Mouse (Mus musculus): ENCODE results near the gene Rufy1. TPM values are rescaled to one million over a fixed set of nuclear protein-coding genes. Genes with fewer than 3 reads are reported as not detected.
A peak's percentile ranks its signal among the peaks of the same experiment; 100 is the strongest.

Gene Rufy1
- total and polyA plus RNA-seq, 3 experiments: 26.0 to 30.4 (median 27.6) TPM

DNA sequence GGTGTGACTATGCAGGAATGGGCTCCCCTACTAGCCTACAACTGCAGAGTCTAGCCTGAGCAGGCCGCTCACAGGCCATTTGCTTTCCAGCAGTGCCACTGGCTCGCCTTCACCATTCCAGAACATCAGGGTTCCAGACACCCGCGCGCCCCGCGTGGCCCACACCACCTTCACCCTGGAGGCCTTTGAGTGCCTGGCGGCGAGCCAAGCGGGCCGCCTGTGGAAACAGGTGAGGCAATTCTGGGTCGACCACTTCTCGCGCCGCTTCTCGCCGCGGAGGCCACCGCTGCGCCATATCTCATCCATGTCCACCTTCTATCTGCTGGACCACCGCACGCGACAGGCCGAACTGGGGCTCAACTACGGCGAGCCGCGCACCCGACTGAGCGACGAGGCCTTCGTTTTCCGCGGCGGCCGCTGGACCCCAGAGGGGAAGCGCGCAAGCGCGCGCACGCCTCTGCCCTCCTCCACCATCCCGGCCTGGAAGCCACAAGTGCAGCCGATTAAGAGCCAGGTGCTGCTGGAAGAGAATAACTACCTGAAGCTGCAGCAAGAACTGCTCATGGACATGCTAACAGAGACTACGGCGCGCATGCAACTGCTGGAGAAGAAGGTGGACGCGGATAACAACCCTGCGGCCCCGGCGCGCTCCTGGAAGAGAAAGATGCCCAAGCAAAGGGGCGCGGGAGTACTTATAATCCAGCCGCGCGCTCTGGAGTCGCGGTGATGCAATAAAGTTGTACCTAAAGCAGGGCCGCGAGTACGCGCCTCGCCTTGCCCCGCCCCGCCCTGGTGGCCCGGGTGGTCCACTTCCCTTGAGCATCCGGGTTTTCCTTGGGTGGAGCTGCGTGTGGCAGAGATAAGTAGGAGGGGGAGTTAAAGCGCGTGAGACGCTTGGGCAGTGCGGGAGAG, 71.7 kb downstream of the Rufy1 start:
- H3K27ac ChIP-seq: no peak overlapping the region
- TF ChIP-seq CTCF (IDR thresholded peaks at IDR 0.05): no peak
- no peak for TF ChIP-seq POLR2A (IDR thresholded peaks at IDR 0.05; ENCODE audit: insufficient read depth, low read depth, low read length)
- no peak for TF ChIP-seq EP300 (IDR thresholded peaks at IDR 0.05; ENCODE audit: insufficient read depth, low read depth, low read length)
- no peaks in the 10 kb centered on the region for H3K36me3 ChIP-seq (ENCODE audit: control insufficient read depth, insufficient read depth, low read length)
- no peaks in the 10 kb centered on the region for H3K4me1 ChIP-seq (ENCODE audit: control insufficient read depth, insufficient read depth, low read length)
- 4% methylated on average over 74 of the region's 74 CpGs for WGBS
- DNase-seq: peak; percentile 45 to 48
- intact Hi-C loops (cut with DNase I): no loop called here
- no peaks in the 10 kb centered on the region for H3K27me3 ChIP-seq (ENCODE audit: control insufficient read depth, insufficient read depth, low read length)
- peak overlapping the region; percentile 54 for H3K4me3 ChIP-seq
- H3K9ac ChIP-seq (ENCODE audit: low read depth, low read length): peak overlapping the region; percentile 67
- H3K79me2 ChIP-seq (replicated peaks; ENCODE audit: control insufficient read depth, insufficient read depth, low read length): no peaks in the 10 kb centered on the region

DNA sequence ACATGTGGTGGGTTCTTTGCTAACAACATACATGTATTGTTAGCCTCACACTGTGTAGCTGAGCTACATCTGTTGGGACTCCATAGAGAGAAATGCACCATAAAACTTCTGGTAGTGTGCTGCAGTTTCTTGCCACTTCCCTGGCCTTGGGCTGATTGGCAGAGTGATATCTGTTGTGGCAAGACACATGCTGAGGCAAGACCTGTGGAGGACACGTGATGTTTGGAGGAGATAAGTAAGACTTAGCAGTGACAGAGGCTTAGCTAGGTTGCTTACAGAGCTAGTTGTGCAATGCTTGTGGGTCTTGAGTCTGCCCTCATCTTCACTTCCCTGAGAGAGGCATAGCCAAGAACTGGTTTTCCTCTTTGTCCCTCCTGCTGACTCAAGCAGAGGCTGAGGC, 75.5 kb downstream of the Rufy1 start:
- no peaks in the 10 kb centered on the region for H3K79me2 ChIP-seq (replicated peaks; ENCODE audit: control insufficient read depth, insufficient read depth, low read length)
- no peaks in the 10 kb centered on the region for H3K27me3 ChIP-seq (ENCODE audit: control insufficient read depth, insufficient read depth, low read length)
- no peak for TF ChIP-seq POLR2A (IDR thresholded peaks at IDR 0.05; ENCODE audit: insufficient read depth, low read depth, low read length)
- TF ChIP-seq CTCF (IDR thresholded peaks at IDR 0.05): no peak
- TF ChIP-seq EP300 (IDR thresholded peaks at IDR 0.05; ENCODE audit: insufficient read depth, low read depth, low read length): no peak
- WGBS: 64% methylated on average over 1 of the region's 1 CpGs
- no peak overlapping the region for H3K4me3 ChIP-seq
- no peak for DNase-seq
- intact Hi-C loops (cut with DNase I): no loop called here
- H3K27ac ChIP-seq: no peak overlapping the region
- H3K9ac ChIP-seq (ENCODE audit: low read depth, low read length): no peak overlapping the region
- H3K4me1 ChIP-seq (ENCODE audit: control insufficient read depth, insufficient read depth, low read length): no peaks in the 10 kb centered on the region
- H3K36me3 ChIP-seq (ENCODE audit: control insufficient read depth, insufficient read depth, low read length): no peaks in the 10 kb centered on the region

DNA sequence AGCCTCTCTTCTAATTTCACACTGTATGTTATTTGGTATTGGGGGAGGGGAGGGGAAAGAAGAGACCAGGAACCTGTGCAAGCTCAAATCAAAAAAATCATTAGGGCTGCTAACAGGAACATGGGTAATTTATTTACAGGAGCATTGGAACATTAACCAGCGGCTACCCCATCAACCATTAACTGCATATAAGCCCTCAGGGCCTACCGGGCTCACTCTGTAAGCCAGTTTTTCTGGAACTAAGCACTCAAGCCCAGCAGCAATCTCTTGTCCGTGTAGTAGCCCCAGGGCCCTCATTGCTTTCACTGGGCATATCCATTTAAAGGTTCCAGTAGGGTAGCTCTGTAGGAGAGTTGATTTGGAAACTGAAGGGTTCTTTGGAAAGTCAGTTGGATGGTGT, 76.1 kb downstream of the Rufy1 start:
- WGBS: 76% methylated on average over 3 of the region's 3 CpGs
- H3K4me1 ChIP-seq (ENCODE audit: control insufficient read depth, insufficient read depth, low read length): no peaks in the 10 kb centered on the region
- no peak overlapping the region for H3K9ac ChIP-seq (ENCODE audit: low read depth, low read length)
- DNase-seq: no peak
- TF ChIP-seq POLR2A (IDR thresholded peaks at IDR 0.05; ENCODE audit: insufficient read depth, low read depth, low read length) (no peak), EP300 (IDR thresholded peaks at IDR 0.05; ENCODE audit: insufficient read depth, low read depth, low read length) (no peak), CTCF (IDR thresholded peaks at IDR 0.05) (no peak)
- no peak overlapping the region for H3K4me3 ChIP-seq
- no peak overlapping the region for H3K27ac ChIP-seq
- H3K36me3 ChIP-seq (ENCODE audit: control insufficient read depth, insufficient read depth, low read length): no peaks in the 10 kb centered on the region
- H3K27me3 ChIP-seq (ENCODE audit: control insufficient read depth, insufficient read depth, low read length): no peaks in the 10 kb centered on the region
- intact Hi-C loops (cut with DNase I): no loop called here
- no peaks in the 10 kb centered on the region for H3K79me2 ChIP-seq (replicated peaks; ENCODE audit: control insufficient read depth, insufficient read depth, low read length)

DNA sequence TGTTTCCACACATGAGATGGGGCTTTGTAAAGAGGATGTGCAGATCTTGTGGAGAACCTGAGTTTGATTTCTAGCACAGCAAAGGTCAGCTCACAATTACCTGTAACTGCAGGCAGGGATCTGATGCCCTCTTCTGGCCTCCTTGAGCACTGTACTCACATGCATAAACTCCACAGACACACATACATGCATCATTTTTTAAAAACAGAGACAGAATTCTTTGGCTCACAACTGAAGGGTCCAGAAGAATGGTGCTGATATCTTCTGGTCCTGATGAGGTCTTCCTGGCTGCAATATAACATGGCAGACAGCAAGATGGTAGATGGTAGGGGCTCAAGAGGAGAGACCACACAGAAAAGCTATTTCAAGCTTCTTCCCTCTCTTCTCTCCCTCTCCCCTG, 76.8 kb downstream of the Rufy1 start, which contains the start of gene Cby3:
Cby3 (plus strand) TSS at position 301 of the 400 bp plus-strand sequence.
- no peak within 1 kb of the TSS for H3K9ac ChIP-seq (ENCODE audit: low read depth, low read length)
- H3K27ac ChIP-seq: no peak within 1 kb of the TSS
- H3K4me3 ChIP-seq: no peak within 1 kb of the TSS
- no peaks in the 10 kb centered on the region for H3K27me3 ChIP-seq (ENCODE audit: control insufficient read depth, insufficient read depth, low read length)
- no peaks in the 10 kb centered on the region for H3K79me2 ChIP-seq (replicated peaks; ENCODE audit: control insufficient read depth, insufficient read depth, low read length)
- no peak for TF ChIP-seq CTCF (IDR thresholded peaks at IDR 0.05)
- no peak for TF ChIP-seq EP300 (IDR thresholded peaks at IDR 0.05; ENCODE audit: insufficient read depth, low read depth, low read length)
- DNase-seq: no peak
- no peaks in the 10 kb centered on the region for H3K36me3 ChIP-seq (ENCODE audit: control insufficient read depth, insufficient read depth, low read length)
- H3K4me1 ChIP-seq (ENCODE audit: control insufficient read depth, insufficient read depth, low read length): no peaks in the 10 kb centered on the region
- intact Hi-C loops (cut with DNase I): no loop called here

DNA sequence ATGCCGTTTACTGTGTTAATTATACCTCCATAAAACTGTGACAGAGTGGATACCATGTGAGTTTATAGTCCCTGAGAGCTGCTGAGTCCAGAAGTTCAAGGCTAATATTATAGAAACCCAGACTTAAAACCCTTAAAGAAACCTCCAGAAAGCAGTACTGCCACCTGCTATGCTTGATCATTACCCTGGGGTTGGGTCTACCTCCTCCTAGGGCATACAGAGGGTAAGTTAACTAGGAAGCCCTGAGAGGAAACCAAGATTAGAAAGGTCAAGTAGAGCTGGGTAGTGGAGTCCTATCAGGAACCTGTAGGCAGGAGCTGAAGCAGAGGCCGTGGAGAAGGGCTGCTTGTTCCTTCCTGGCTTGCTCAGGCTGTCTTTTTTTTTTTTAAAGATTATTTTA, 78.7 kb downstream of the Rufy1 start:
- no peaks in the 10 kb centered on the region for H3K4me1 ChIP-seq (ENCODE audit: control insufficient read depth, insufficient read depth, low read length)
- DNase-seq: no peak
- WGBS: 72% methylated on average over 2 of the region's 2 CpGs
- intact Hi-C loops (cut with DNase I): no loop called here
- H3K9ac ChIP-seq (ENCODE audit: low read depth, low read length): no peak overlapping the region
- TF ChIP-seq CTCF (IDR thresholded peaks at IDR 0.05): no peak
- no peak for TF ChIP-seq EP300 (IDR thresholded peaks at IDR 0.05; ENCODE audit: insufficient read depth, low read depth, low read length)
- TF ChIP-seq POLR2A (IDR thresholded peaks at IDR 0.05; ENCODE audit: insufficient read depth, low read depth, low read length): no peak
- H3K27ac ChIP-seq: no peak overlapping the region
- H3K79me2 ChIP-seq (replicated peaks; ENCODE audit: control insufficient read depth, insufficient read depth, low read length): no peaks in the 10 kb centered on the region
- no peaks in the 10 kb centered on the region for H3K36me3 ChIP-seq (ENCODE audit: control insufficient read depth, insufficient read depth, low read length)
- H3K27me3 ChIP-seq (ENCODE audit: control insufficient read depth, insufficient read depth, low read length): no peaks in the 10 kb centered on the region
- H3K4me3 ChIP-seq: no peak overlapping the region

DNA sequence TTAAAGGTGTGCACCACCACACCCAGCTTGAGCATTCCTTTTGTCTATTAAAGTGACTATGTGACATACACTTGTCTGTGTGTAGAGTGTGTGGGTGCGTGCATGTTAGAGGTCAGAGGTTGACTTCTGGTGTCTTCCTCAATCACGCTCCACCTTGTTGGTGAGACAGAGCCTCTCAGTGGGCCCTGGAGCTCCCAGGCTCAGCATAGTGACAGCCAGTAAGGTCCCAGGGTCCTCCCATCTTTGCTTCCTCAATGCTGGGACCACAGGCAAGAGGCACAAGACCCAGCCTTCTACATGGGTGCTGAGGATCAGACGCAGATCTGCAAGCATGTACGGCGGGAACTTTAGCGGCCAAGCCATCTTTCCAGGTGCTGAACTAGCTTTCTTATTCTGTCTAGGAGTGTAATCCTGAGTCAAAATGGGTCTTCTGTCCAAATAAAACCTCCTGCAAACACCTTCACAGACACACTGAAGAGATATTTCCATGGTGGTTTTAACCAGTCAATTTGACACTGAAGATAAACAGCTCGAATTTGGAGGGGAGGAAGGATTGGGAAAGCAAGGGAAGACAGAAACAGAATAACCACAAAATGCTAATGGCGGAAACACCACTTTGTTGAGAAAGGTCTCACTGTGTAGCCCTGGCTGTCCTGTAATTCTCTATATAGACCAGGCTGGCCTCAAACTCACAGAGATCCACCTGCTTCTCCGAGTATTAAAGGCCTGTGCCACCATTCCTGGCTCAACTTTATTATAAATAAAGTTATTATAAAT, 84.5 kb downstream of the Rufy1 start:
- H3K27ac ChIP-seq: no peak overlapping the region
- DNase-seq: no peak
- H3K36me3 ChIP-seq (ENCODE audit: control insufficient read depth, insufficient read depth, low read length): no peaks in the 10 kb centered on the region
- WGBS: 86% methylated on average over 9 of the region's 9 CpGs
- H3K79me2 ChIP-seq (replicated peaks; ENCODE audit: control insufficient read depth, insufficient read depth, low read length): no peaks in the 10 kb centered on the region
- TF ChIP-seq EP300 (IDR thresholded peaks at IDR 0.05; ENCODE audit: insufficient read depth, low read depth, low read length) (no peak), CTCF (IDR thresholded peaks at IDR 0.05) (no peak), POLR2A (IDR thresholded peaks at IDR 0.05; ENCODE audit: insufficient read depth, low read depth, low read length) (no peak)
- no peaks in the 10 kb centered on the region for H3K27me3 ChIP-seq (ENCODE audit: control insufficient read depth, insufficient read depth, low read length)
- H3K4me1 ChIP-seq (ENCODE audit: control insufficient read depth, insufficient read depth, low read length): no peaks in the 10 kb centered on the region
- no peak overlapping the region for H3K9ac ChIP-seq (ENCODE audit: low read depth, low read length)
- no peak overlapping the region for H3K4me3 ChIP-seq
- intact Hi-C loops (cut with DNase I): no loop called here
